Mouse (Mus musculus): ENCODE results near the gene Gm21060. TPM values are rescaled to one million over a fixed set of nuclear protein-coding genes. Genes with fewer than 3 reads are reported as not detected.
"Not testable (repeated sequence)": the region's sequence is repeated elsewhere in the genome, so short reads cannot be mapped to it uniquely, and the experiment has no call there.

The Gm21060 gene
- total RNA-seq (2021): not detected
- long read RNA-seq, experiment 1: 0 reads
- long read RNA-seq, experiment 2: 0 reads

- no peak for DNase-seq
These were observed at the start of gene Gm21060 for GRCm38 (mm10) chr19:61296969-61297368. Gm21060 (minus strand) TSS chr19:61297069.

GRCm38 (mm10) chr19:61320844-61321243 is 24.0 kb upstream of the Gm21060 start:
- DNase-seq: not testable (repeated sequence)

- DNase-seq: not testable (repeated sequence)
These were observed 16.3 kb upstream of the Gm21060 start for GRCm38 (mm10) chr19:61313185-61313584.

- not testable (repeated sequence) for DNase-seq
These were observed 15.5 kb upstream of the Gm21060 start for GRCm38 (mm10) chr19:61312400-61312799.

- DNase-seq: not testable (repeated sequence)
These were observed 11.2 kb upstream of the Gm21060 start for GRCm38 (mm10) chr19:61308083-61308482.

- not testable (repeated sequence) for DNase-seq
These were observed 11.8 kb downstream of the Gm21060 start for GRCm38 (mm10) chr19:61285033-61285432.

- no peak for DNase-seq
These were observed 13.3 kb downstream of the Gm21060 start for GRCm38 (mm10) chr19:61283581-61283980.

- DNase-seq: no peak
These were observed 21.4 kb downstream of the Gm21060 start for GRCm38 (mm10) chr19:61275446-61275845.

GRCm38 (mm10) chr19:61269141-61269540 is 27.7 kb downstream of the Gm21060 start:
- DNase-seq: not testable (repeated sequence)

- DNase-seq: no peak
These were observed 29.7 kb downstream of the Gm21060 start for GRCm38 (mm10) chr19:61267141-61267540.

- no peak for DNase-seq
These were observed 30.2 kb downstream of the Gm21060 start for GRCm38 (mm10) chr19:61266651-61267050.

GRCm38 (mm10) chr19:61266246-61266615 is 30.6 kb downstream of the Gm21060 start:
- no peak for DNase-seq

- peak; percentile 18 for DNase-seq
These were observed 31.3 kb downstream of the Gm21060 start for GRCm38 (mm10) chr19:61265349-61266245.

GRCm38 (mm10) chr19:61264933-61265332 is 31.9 kb downstream of the Gm21060 start:
- no peak for DNase-seq

GRCm38 (mm10) chr19:61264227-61264626 is 32.6 kb downstream of the Gm21060 start:
- no peak for DNase-seq

GRCm38 (mm10) chr19:61261241-61261640 is 35.6 kb downstream of the Gm21060 start:
- DNase-seq: no peak

GRCm38 (mm10) chr19:61257733-61258132 is 39.1 kb downstream of the Gm21060 start:
- no peak for DNase-seq

GRCm38 (mm10) chr19:61256166-61256887 is 40.5 kb downstream of the Gm21060 start:
- DNase-seq: no peak

GRCm38 (mm10) chr19:61247334-61247733 is 49.5 kb downstream of the Gm21060 start:
- not testable (repeated sequence) for DNase-seq

Data from gastrocnemius, postnatal 25 days (tissue).